Mouse (Mus musculus) hindbrain, embryonic 15.5 days (tissue): ENCODE measurements around the gene Mslnl. TPM values are rescaled to one million over a fixed set of nuclear protein-coding genes. Genes with fewer than 3 reads are reported as not detected.
A peak's percentile ranks its signal among the peaks of the same experiment; 100 is the strongest.
"Not testable (repeated sequence)": the region's sequence is repeated elsewhere in the genome, so short reads cannot be mapped to it uniquely, and the experiment has no call there.

ENCODE experiments used
- ATAC-seq: fragments of 200-750 bp; cut with Nextera tagmentation; 2 replicates; pipeline ENCODE4 v1.8.0; 2017; ENCODE audit warnings: low read depth, moderate number of reproducible peaks, moderate TSS enrichment; ENCODE audit not compliant: low FRiP score
- H3K27ac ChIP-seq: fragments of 300-500 bp; sonication (generic); replicated peaks from 2 replicates; pipeline ENCODE4 v1.5.1; 2015; ENCODE audit warnings: mild to moderate bottlenecking, inconsistent platforms
- H3K27me3 ChIP-seq: fragments of 300-500 bp; sonication (generic); 2 replicates; pipeline ENCODE4 v1.6.1; 2015; ENCODE audit warnings: control low read depth, inconsistent platforms
- H3K36me3 ChIP-seq: fragments of 300-500 bp; sonication (generic); 2 replicates; pipeline ENCODE4 v1.6.1; 2015; ENCODE audit warnings: control low read depth, inconsistent platforms
- H3K4me1 ChIP-seq: fragments of 300-500 bp; sonication (generic); replicated peaks from 2 replicates; pipeline ENCODE4 v1.6.1; 2015; ENCODE audit warnings: control low read depth, inconsistent platforms
- H3K4me2 ChIP-seq: fragments of 300-500 bp; sonication (generic); 2 replicates; pipeline ENCODE4 v1.6.1; 2015; ENCODE audit warnings: moderate library complexity, mild to moderate bottlenecking, inconsistent platforms
- H3K4me3 ChIP-seq: fragments of 300-500 bp; sonication (generic); 2 replicates; pipeline ENCODE4 v1.5.1; 2015; ENCODE audit warnings: mild to moderate bottlenecking, inconsistent platforms
- H3K9ac ChIP-seq: fragments of 300-500 bp; sonication (generic); 2 replicates; pipeline ENCODE4 v1.6.1; 2015; ENCODE audit warnings: inconsistent platforms
- H3K9me3 ChIP-seq: fragments of 300-500 bp; sonication (generic); 2 replicates; pipeline ENCODE4 v1.6.1; 2016; ENCODE audit warnings: control low read depth, inconsistent platforms
- WGBS: fragments of 180-500 bp; shearing (Covaris S2); methylation state at CpG from one replicate; pipeline ENCODE4 v1.1.7; 2015; 5-methylcytosine and 5-hydroxymethylcytosine counted together
- polyA plus RNA-seq: library from polyadenylated mRNA; unstranded; fragments of >200 nt; fragmentation: Nextera tagmentation; extraction: Ambion mirVana; gene quantifications from 2 replicates; pipeline ENCODE4 v1.2.1, GENCODE M21; 2015

Gene Mslnl
- polyA plus RNA-seq, 1 experiment from 2014 or later: not detected

- Histone ChIP-seq H3K4me3 (no peak overlapping the region), H3K9me3 (no peaks in the 10 kb centered on the region), H3K4me2 (no peak overlapping the region), H3K4me1 (peaks cover 15% of the 10 kb centered on the region), H3K27ac (no peak overlapping the region), H3K27me3 (peaks cover 19% of the 10 kb centered on the region), H3K9ac (no peak overlapping the region), H3K36me3 (no peaks in the 10 kb centered on the region)
- ATAC-seq: no peak
- 95% methylated on average over 5 of the region's 5 CpGs for WGBS
Observed at GRCm38 (mm10) chr17:25721476-25721875, 14.4 kb upstream of the Mslnl start.

- Histone ChIP-seq H3K4me2 (no peak overlapping the region), H3K9ac (no peak overlapping the region), H3K4me3 (no peak overlapping the region), H3K27me3 (no peaks in the 10 kb centered on the region), H3K27ac (no peak overlapping the region), H3K36me3 (no peaks in the 10 kb centered on the region), H3K4me1 (peaks cover 17% of the 10 kb centered on the region), H3K9me3 (no peaks in the 10 kb centered on the region)
- no peak for ATAC-seq
- WGBS: 94% methylated on average over 19 of the region's 19 CpGs
Observed at GRCm38 (mm10) chr17:25723470-25723869, 12.4 kb upstream of the Mslnl start.

- Histone ChIP-seq H3K27ac (no peak overlapping the region), H3K9ac (no peak overlapping the region), H3K4me3 (no peak overlapping the region), H3K36me3 (no peaks in the 10 kb centered on the region), H3K27me3 (no peaks in the 10 kb centered on the region), H3K4me1 (peaks cover 22% of the 10 kb centered on the region), H3K4me2 (no peak overlapping the region), H3K9me3 (no peaks in the 10 kb centered on the region)
- WGBS: 76% methylated on average over 7 of the region's 7 CpGs
- no peak for ATAC-seq
Observed at GRCm38 (mm10) chr17:25723919-25724318, 11.9 kb upstream of the Mslnl start.

DNA sequence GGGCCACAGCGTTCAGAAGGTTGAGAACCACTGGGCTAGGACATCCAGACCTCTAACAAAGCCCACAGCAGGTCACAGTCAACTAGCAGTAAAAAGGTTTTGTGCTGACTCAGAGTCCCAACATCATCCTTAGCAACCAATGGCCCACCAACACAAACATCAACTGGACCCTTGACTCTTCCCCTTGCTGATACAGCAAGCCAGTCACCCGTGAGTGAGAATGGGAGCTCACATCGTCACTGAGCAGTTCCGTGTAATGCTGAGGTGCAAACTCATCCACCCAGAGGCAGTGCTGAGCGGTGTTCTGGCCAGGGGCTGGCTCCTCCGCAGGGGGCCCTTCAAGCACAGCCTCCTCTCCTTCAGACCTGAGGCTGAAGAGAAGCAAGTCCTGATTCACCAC is 10.6 kb upstream of the Mslnl start:
- WGBS: 78% methylated on average over 6 of the region's 6 CpGs
- no peak overlapping the region for H3K27ac ChIP-seq
- no peak overlapping the region for H3K4me2 ChIP-seq
- no peak overlapping the region for H3K9ac ChIP-seq
- H3K4me1 ChIP-seq: peaks cover 23% of the 10 kb centered on the region
- no peaks in the 10 kb centered on the region for H3K9me3 ChIP-seq
- H3K27me3 ChIP-seq: no peaks in the 10 kb centered on the region
- ATAC-seq: no peak
- H3K36me3 ChIP-seq: peaks cover 3% of the 10 kb centered on the region
- H3K4me3 ChIP-seq: no peak overlapping the region

GRCm38 (mm10) chr17:25727265-25728008 is 8.4 kb upstream of the Mslnl start, which contains the start of the genes Chtf18 and Rpusd1:
TSS of gene Chtf18 (minus strand) at chr17:25727419.
TSS of gene Rpusd1 (plus strand) at chr17:25727670.
- H3K4me2 ChIP-seq: peak within 1 kb of the TSS; percentile 94
- peak within 1 kb of the TSS; percentile 73 for H3K9ac ChIP-seq
- peak; percentile 99 for ATAC-seq
- H3K9me3 ChIP-seq: no peaks in the 10 kb centered on the region
- peaks cover 23% of the 10 kb centered on the region for H3K4me1 ChIP-seq
- H3K27me3 ChIP-seq: no peaks in the 10 kb centered on the region
- peaks cover 3% of the 10 kb centered on the region for H3K36me3 ChIP-seq
- peak within 1 kb of the TSS; percentile 61 for H3K4me3 ChIP-seq
- H3K27ac ChIP-seq: peak within 1 kb of the TSS; percentile 57; the same call in 1 of the 2 replicates
- 1% methylated on average over 37 of the region's 37 CpGs for WGBS

- Histone ChIP-seq H3K36me3 (peaks cover 3% of the 10 kb centered on the region), H3K4me1 (peaks cover 23% of the 10 kb centered on the region), H3K9ac (peak overlapping the region; percentile 73), H3K4me2 (peak overlapping the region; percentile 94), H3K4me3 (peak overlapping the region; percentile 61), H3K9me3 (no peaks in the 10 kb centered on the region), H3K27ac (peak overlapping the region; percentile 57; the same call in 1 of the 2 replicates), H3K27me3 (no peaks in the 10 kb centered on the region)
- 27% methylated on average over 4 of the region's 4 CpGs for WGBS
- no peak for ATAC-seq
Observed at GRCm38 (mm10) chr17:25728009-25728270, 7.9 kb upstream of the Mslnl start.

GRCm38 (mm10) chr17:25732082-25732481 is 3.8 kb upstream of the Mslnl start:
- H3K4me1 ChIP-seq: peaks cover 13% of the 10 kb centered on the region
- no peak overlapping the region for H3K27ac ChIP-seq
- peaks cover 3% of the 10 kb centered on the region for H3K36me3 ChIP-seq
- whole genome bisulfite sequencing: 15% methylated on average over 2 of the region's 2 CpGs
- no peak for ATAC-seq
- H3K9me3 ChIP-seq: no peaks in the 10 kb centered on the region
- H3K4me2 ChIP-seq: no peak overlapping the region
- H3K27me3 ChIP-seq: no peaks in the 10 kb centered on the region
- no peak overlapping the region for H3K9ac ChIP-seq
- no peak overlapping the region for H3K4me3 ChIP-seq

DNA sequence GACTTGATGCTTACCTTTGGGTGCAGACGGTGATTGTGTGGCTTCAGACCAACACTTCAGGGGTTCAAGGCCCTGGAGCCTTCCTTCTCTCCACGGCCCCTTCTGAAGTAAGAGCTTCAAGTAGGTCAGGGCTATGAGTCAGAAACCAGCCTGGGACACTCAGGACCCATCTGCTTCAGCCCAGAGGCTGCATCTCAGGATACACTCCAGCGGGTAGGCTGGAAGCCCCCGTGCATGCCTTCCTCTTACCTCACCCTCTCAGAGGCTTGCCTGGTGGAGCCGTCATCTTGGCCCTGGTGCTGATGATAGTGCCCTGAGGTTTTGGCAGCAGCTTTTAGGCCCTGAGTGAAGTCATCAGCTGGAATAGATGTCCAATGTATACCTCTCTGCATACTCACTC is 596 bp upstream of the Mslnl start:
- H3K4me2 ChIP-seq: no peak overlapping the region
- H3K4me1 ChIP-seq: no peaks in the 10 kb centered on the region
- no peak overlapping the region for H3K9ac ChIP-seq
- no peak overlapping the region for H3K27ac ChIP-seq
- no peaks in the 10 kb centered on the region for H3K27me3 ChIP-seq
- 89% methylated on average over 5 of the region's 5 CpGs for WGBS
- H3K4me3 ChIP-seq: no peak overlapping the region
- H3K36me3 ChIP-seq: no peaks in the 10 kb centered on the region; the same call in 1 of the 2 replicates
- ATAC-seq: no peak
- H3K9me3 ChIP-seq: no peaks in the 10 kb centered on the region

- Histone ChIP-seq H3K27ac (no peak overlapping the region), H3K9me3 (no peaks in the 10 kb centered on the region), H3K9ac (no peak overlapping the region), H3K4me2 (no peak overlapping the region), H3K4me3 (no peak overlapping the region), H3K4me1 (no peaks in the 10 kb centered on the region), H3K27me3 (no peaks in the 10 kb centered on the region), H3K36me3 (no peaks in the 10 kb centered on the region)
- ATAC-seq: no peak
- WGBS: 80% methylated on average over 7 of the region's 7 CpGs
Observed at GRCm38 (mm10) chr17:25738861-25739260, 3.0 kb downstream of the Mslnl start.

GRCm38 (mm10) chr17:25741471-25741870 is 5.6 kb downstream of the Mslnl start:
- H3K27ac ChIP-seq, H3K27me3 ChIP-seq, H3K4me2 ChIP-seq, ATAC-seq, H3K4me1 ChIP-seq, H3K9me3 ChIP-seq, H3K4me3 ChIP-seq, H3K36me3 ChIP-seq, H3K9ac ChIP-seq: not testable (repeated sequence)
- 69% methylated on average over 12 of the region's 12 CpGs for WGBS

DNA sequence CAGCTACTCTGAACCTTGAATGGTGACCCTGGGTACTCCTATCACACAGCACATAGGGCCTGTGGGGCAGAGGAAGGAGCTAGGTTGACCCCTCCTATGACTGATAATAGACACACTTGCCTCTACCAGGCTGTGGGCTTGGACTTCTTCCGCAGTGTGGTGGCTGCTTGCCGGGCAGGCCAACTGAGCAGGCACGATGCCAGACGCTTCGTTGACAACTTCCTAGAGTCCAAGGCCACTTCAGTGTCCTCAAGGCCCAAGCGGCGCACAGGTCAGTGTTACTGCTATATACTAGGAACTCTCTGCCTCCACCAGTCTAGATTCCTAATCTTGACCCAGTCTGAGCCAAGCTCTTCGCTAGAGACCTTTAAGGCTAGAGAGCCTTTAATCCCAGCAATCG is 8.0 kb downstream of the Mslnl start:
- Histone ChIP-seq H3K36me3 (no peaks in the 10 kb centered on the region), H3K4me3 (no peak overlapping the region), H3K4me1 (no peaks in the 10 kb centered on the region), H3K27me3 (no peaks in the 10 kb centered on the region), H3K4me2 (no peak overlapping the region), H3K27ac (no peak overlapping the region), H3K9me3 (no peaks in the 10 kb centered on the region), H3K9ac (no peak overlapping the region)
- 94% methylated on average over 9 of the region's 9 CpGs for WGBS
- no peak for ATAC-seq

GRCm38 (mm10) chr17:25744311-25744710 is 8.5 kb downstream of the Mslnl start:
- Histone ChIP-seq H3K27me3 (no peaks in the 10 kb centered on the region), H3K27ac (no peak overlapping the region), H3K9me3 (no peaks in the 10 kb centered on the region), H3K36me3 (no peaks in the 10 kb centered on the region), H3K4me1 (no peaks in the 10 kb centered on the region), H3K4me2 (no peak overlapping the region), H3K4me3 (no peak overlapping the region), H3K9ac (no peak overlapping the region)
- WGBS: 87% methylated on average over 10 of the region's 10 CpGs
- ATAC-seq: no peak

DNA sequence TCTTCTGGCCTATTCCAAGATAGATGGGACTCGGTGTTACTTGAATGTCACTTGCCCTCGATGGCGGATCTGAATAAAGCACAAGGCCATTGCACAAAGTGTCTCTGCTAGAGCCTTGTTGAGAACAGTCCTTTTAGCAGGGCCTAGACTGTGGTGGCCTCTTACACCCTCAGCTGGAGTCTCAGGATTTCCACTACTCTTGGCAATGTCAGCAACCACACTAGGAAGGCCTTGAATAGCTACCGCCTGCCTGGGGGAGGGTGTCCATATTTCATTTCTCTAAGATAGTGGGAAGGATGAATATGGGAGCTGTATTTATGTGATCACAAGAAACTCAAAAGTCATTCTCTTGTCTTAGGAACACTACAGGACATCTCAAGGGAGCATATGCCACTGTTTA is 12.4 kb downstream of the Mslnl start:
- Histone ChIP-seq H3K4me3 (no peak overlapping the region), H3K9me3 (no peaks in the 10 kb centered on the region), H3K36me3 (no peaks in the 10 kb centered on the region), H3K9ac (no peak overlapping the region), H3K27me3 (no peaks in the 10 kb centered on the region), H3K4me2 (no peak overlapping the region), H3K4me1 (peaks cover 7% of the 10 kb centered on the region; the same call in 1 of the 2 replicates), H3K27ac (no peak overlapping the region)
- 91% methylated on average over 4 of the region's 4 CpGs for WGBS
- no peak for ATAC-seq
